Mouse (Mus musculus) forebrain, postnatal 0 days (tissue): ENCODE results near the gene Nprl3. TPM values are rescaled to one million over a fixed set of nuclear protein-coding genes. Genes with fewer than 3 reads are reported as not detected.

Experiments
- ATAC-seq: fragments of 200-750 bp; cut with Nextera tagmentation; 2 replicates; pipeline ENCODE4 v1.8.0; 2017; ENCODE audit warnings: mild to moderate bottlenecking, moderate library complexity
- DNase-seq: peaks from one replicate; pipeline ENCODE4 v3.0.0-alpha.2; 2015
- H3K27ac ChIP-seq: fragments of 300-500 bp; sonication (generic); 2 replicates; pipeline ENCODE4 v1.5.1; 2014; ENCODE audit warnings: low read depth, mild to moderate bottlenecking, antibody characterized with exemption, low read length, moderate library complexity, mixed read lengths
- H3K27me3 ChIP-seq: fragments of 300-500 bp; sonication (generic); 2 replicates; pipeline ENCODE4 v1.6.1; 2014; ENCODE audit warnings: mild to moderate bottlenecking, low read length, mixed read lengths; ENCODE audit not compliant: insufficient read depth
- H3K36me3 ChIP-seq: fragments of 300-500 bp; sonication (generic); 2 replicates; pipeline ENCODE4 v1.6.1; 2014; ENCODE audit warnings: mild to moderate bottlenecking, moderate library complexity; ENCODE audit not compliant: insufficient read depth
- H3K4me1 ChIP-seq: fragments of 300-500 bp; sonication (generic); 2 replicates; pipeline ENCODE4 v1.6.1; 2014; ENCODE audit warnings: antibody characterized with exemption; ENCODE audit not compliant: insufficient read depth
- H3K4me2 ChIP-seq: fragments of 300-500 bp; sonication (generic); 2 replicates; pipeline ENCODE4 v1.6.1; 2014; ENCODE audit warnings: low read depth, mild to moderate bottlenecking, moderate library complexity
- H3K4me3 ChIP-seq: fragments of 300-500 bp; sonication (generic); 2 replicates; pipeline ENCODE4 v1.5.1; 2014; ENCODE audit warnings: low read depth, low read length, mixed read lengths
- H3K9ac ChIP-seq: fragments of 300-500 bp; sonication (generic); 2 replicates; pipeline ENCODE4 v1.6.1; 2014; ENCODE audit warnings: mild to moderate bottlenecking
- H3K9me3 ChIP-seq: fragments of 300-500 bp; sonication (generic); 2 replicates; pipeline ENCODE4 v1.6.1; 2016; ENCODE audit warnings: low read length
- CTCF ChIP-seq: sonication (generic); IDR thresholded peaks from 2 replicates; pipeline ENCODE4 v1.5.1; 2016; ENCODE audit warnings: antibody characterized with exemption, control low read depth, low read depth
- WGBS: fragments of 180-500 bp; shearing (Covaris S2); extraction: QIAGEN DNeasy Blood & Tissue Kit; methylation state at CpG from one replicate; pipeline ENCODE4 v1.1.7; 2014; 5-methylcytosine and 5-hydroxymethylcytosine counted together
- polyA plus RNA-seq: library from polyadenylated mRNA; unstranded; fragments of >200 nt; fragmentation: Nextera tagmentation; extraction: Ambion mirVana; gene quantifications from 2 replicates; pipeline ENCODE4 v1.2.1, GENCODE M21; 2015
- total RNA-seq: library from RNA; depleted of rRNA; stranded (reverse); fragments of >200 nt; gene quantifications from 2 replicates; pipeline ENCODE4 v1.2.3, GENCODE M21; 2014

The Nprl3 gene
- total and polyA plus RNA-seq, 2 experiments from 2014 or later: 38.1 to 51.9 TPM

DNA sequence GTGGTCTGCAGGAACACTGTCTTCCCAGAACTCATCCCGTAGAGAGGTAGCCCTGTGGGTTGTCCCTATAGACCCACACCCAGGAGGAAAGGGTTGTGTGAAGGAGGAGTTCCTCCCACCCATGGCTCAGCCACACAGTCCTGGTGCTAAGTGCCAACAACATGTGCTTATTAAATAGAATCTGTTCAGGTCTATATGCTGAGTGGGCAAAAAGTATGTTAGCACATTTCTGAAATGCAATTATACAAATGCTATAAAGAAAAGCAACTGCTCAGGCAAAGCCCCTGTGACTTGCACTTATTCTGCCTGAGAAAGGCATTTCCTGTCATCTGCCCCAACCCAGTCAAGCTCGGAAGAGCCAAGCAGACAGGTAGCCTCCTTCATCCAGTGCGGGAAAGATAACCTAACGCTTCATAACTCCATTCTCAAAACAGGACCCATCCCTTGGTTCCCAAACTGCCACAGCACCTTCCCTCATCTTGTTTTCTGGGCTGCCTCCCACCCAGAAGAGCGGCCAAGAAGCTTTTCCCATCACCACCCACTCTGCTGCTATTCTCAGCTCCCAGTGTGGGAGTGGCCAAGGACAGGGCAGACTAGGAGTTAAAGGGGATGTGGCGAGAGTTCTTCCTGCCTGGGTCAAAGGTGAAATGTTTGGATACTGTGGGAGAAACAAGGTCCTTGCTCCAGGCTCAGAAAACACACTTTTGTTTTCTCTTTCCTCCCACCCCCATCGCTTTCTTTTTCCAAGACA, 24.1 kb downstream of the Nprl3 start:
- ATAC-seq (no peak), DNase-seq (no peak)
- Histone ChIP-seq H3K9ac (no peak overlapping the region), H3K4me3 (no peak overlapping the region), H3K4me1 (no peaks in the 10 kb centered on the region), H3K36me3 (peaks cover 44% of the 10 kb centered on the region), H3K9me3 (no peaks in the 10 kb centered on the region), H3K27ac (no peak overlapping the region), H3K4me2 (no peak overlapping the region), H3K27me3 (no peaks in the 10 kb centered on the region)
- TF ChIP-seq CTCF: no peak
- 78% methylated on average over 7 of the region's 7 CpGs for WGBS

DNA sequence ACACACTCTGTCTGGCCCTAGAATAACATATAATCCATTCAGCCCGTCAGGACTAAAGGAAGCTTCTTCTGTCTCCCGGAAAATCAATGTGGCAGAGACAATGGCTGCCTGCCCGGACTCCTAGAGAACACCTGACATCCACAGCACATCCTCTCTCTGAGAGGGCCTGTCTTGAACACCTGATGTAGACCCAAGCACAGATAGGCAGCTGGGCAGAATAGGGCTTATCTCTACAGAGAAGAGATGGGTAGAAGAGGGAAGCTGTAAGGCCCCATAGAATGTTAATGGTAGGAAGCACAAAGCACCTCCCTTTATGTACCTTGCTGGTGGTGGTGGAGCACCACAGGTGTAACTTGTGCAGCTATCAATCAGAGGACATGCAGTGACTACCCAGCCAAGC, 25.3 kb downstream of the Nprl3 start:
- TF ChIP-seq CTCF: no peak
- no peak overlapping the region for H3K4me3 ChIP-seq

DNA sequence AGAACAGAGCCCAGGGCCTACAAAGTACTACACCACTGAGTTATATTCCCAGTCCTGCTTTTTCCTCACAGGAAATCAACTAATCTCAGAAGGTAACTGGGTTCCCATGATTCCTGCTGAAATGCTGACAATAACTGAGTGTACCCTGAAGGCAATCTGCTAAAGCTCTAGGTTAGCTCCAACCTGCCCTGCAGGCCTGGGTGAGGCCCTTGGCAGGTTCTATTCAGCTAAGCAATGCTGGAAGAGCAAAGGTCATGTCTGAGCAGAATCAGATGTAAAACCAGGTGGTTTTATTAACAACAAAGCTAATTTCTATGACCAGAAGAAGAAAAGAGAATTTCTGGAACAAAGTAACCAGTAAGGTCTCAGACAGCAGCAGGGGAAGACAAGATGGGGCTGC, 26.1 kb downstream of the Nprl3 start:
- H3K27me3 ChIP-seq: no peaks in the 10 kb centered on the region
- ATAC-seq: no peak

More for the DNA sequence above, 25.3 kb downstream of the Nprl3 start:
- Histone ChIP-seq H3K9me3 (no peaks in the 10 kb centered on the region), H3K4me1 (no peaks in the 10 kb centered on the region), H3K36me3 (peaks cover 35% of the 10 kb centered on the region), H3K9ac (0 out of 2 replicates have a peak overlapping the region, but pooled peaks have one; percentile 6), H3K4me2 (no peak overlapping the region), H3K27ac (no peak overlapping the region), H3K27me3 (no peaks in the 10 kb centered on the region)
- ATAC-seq (no peak), DNase-seq (no peak)
- WGBS: 92% methylated on average over 3 of the region's 3 CpGs

DNA sequence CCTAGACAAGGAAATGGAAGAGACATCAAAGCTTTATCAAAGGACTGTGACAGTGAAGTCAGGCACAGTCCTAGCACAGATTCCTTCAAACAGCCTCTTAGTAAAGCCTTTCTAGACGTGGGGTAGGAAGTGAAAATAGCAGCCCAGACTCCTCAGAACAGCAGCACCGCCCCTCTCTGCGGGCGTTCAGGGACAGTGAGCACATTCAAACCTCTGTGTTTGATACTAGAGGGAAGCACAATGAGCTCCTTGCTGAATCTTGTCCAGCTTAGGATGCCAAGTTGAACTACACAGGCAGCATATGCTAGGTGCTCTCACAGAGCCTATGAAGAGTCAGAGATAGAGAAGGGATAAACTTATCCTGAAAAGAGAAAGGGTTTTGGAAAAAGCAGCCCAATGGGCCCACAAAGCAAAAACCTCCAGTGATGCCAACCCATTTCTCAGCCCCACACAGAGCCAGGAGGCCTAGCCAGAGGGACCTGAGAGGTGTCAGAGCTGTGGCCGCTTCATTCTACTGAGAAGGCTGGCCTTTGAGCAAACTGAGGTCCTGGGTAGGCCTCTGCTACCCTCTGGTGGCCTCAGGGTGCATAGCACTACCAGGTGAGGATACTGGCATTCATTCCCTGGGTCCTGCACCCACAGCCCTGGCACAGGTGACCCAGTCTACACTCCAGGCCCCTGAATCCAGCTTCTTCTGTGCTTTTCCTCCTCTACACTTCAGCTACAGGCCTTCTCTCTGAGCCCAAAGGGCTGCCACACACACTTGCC, 29.2 kb downstream of the Nprl3 start:
- 0 out of 2 replicates have a peak, but pooled peaks have one; percentile 21 for ATAC-seq
- DNase-seq: peak; percentile 74
- Histone ChIP-seq H3K4me3 (no peak overlapping the region), H3K4me1 (peaks cover 9% of the 10 kb centered on the region), H3K27ac (no peak overlapping the region), H3K4me2 (no peak overlapping the region), H3K36me3 (peaks cover 14% of the 10 kb centered on the region), H3K9ac (no peak overlapping the region), H3K9me3 (no peaks in the 10 kb centered on the region), H3K27me3 (no peaks in the 10 kb centered on the region)
- peak; percentile 96 for TF ChIP-seq CTCF
- 60% methylated on average over 5 of the region's 5 CpGs for WGBS

More for the DNA sequence above, 26.1 kb downstream of the Nprl3 start:
- TF ChIP-seq CTCF: no peak
- Histone ChIP-seq H3K4me3 (no peak overlapping the region), H3K4me1 (peaks cover 4% of the 10 kb centered on the region; the same call in 1 of the 2 replicates), H3K9me3 (no peaks in the 10 kb centered on the region), H3K9ac (no peak overlapping the region), H3K4me2 (no peak overlapping the region), H3K27ac (no peak overlapping the region), H3K36me3 (peaks cover 28% of the 10 kb centered on the region)
- DNase-seq: no peak

DNA sequence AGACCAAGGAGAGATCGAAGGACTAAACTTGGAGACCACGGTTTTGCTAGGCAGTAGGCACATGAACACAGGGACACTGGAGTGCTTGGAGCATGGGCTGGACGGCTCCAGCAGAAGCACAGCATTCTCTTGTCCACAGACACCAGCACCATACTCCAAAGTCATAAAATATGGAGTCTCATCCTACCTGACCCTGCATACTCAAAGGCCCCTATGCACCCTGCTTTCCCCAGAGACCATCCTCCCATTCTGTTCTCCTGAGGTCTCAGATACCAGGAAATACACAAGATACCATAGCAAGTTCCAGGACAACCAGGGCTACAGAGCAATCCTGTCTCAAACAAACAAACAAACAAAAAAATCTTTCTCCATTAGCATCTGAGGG, 30.1 kb downstream of the Nprl3 start:
- Histone ChIP-seq H3K9ac (no peak overlapping the region), H3K27me3 (no peaks in the 10 kb centered on the region), H3K4me2 (no peak overlapping the region), H3K27ac (0 out of 2 replicates have a peak overlapping the region, but pooled peaks have one; percentile 63), H3K4me1 (peaks cover 9% of the 10 kb centered on the region), H3K9me3 (no peaks in the 10 kb centered on the region), H3K4me3 (no peak overlapping the region), H3K36me3 (peaks cover 11% of the 10 kb centered on the region)
- ATAC-seq (no peak), DNase-seq (no peak)
- no peak for TF ChIP-seq CTCF
- 82% methylated on average over 3 of the region's 3 CpGs for WGBS

DNA sequence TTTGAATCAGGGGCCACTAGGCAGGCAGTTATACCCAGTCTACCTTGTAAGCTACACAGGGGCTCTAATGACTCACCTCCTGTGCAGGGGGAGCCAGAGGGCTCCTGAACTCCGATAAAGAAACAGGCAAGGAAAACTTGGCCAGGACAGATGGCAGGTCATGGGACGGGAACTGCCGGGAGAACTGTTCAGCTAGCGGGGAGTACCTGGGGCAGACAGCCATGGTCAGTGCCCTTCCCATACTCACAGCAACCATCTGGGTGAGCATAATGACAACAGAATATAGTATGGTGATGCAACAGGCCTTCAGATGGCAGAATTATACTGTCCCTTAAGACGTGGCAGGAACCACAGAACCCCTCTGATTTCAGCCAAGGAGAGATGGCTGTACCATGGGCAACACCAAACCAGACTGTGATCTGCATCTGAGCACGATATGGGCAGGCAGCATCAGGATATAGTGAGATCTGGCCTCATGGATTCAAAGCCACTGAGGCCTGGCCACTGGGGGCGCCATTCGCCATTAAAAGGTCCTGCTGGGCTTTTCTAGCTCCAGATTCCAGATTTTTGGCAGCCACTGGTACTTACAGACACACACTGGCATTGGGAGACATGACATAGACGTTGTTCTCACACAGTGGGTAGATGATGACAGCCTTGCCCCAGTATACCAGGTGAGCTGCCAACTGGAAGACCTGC, 30.6 kb downstream of the Nprl3 start:
- ATAC-seq (0 out of 2 replicates have a peak, but pooled peaks have one; percentile 12), DNase-seq (peak; percentile 77)
- H3K9me3 ChIP-seq: no peaks in the 10 kb centered on the region
- WGBS: 41% methylated on average over 9 of the region's 9 CpGs
- TF ChIP-seq CTCF: peak; percentile 76
- H3K27me3 ChIP-seq: no peaks in the 10 kb centered on the region
- H3K27ac ChIP-seq: peak overlapping the region; percentile 63; the same call in 1 of the 2 replicates
- H3K9ac ChIP-seq: peak overlapping the region; percentile 4; the same call in 1 of the 2 replicates
- H3K4me1 ChIP-seq: peaks cover 9% of the 10 kb centered on the region
- no peak overlapping the region for H3K4me3 ChIP-seq
- peaks cover 10% of the 10 kb centered on the region for H3K36me3 ChIP-seq
- H3K4me2 ChIP-seq: no peak overlapping the region
